Mouse (Mus musculus) kidney, postnatal 10 days (tissue): Measurements from ENCODE around the gene Olfr307.
"Not testable (repeated sequence)": the region's sequence is repeated elsewhere in the genome, so short reads cannot be mapped to it uniquely, and the experiment has no call there.

ENCODE experiments used
- DNase-seq: peaks from one replicate; pipeline ENCODE4 v3.0.0; 2021; ENCODE audit warnings: mixed read lengths

Olfr307 gene

GRCm38 (mm10) chr7:86337486-86337885 lies at the start of gene Olfr307:
Olfr307 (minus strand) TSS chr7:86337586.
- DNase-seq, result no peak

GRCm38 (mm10) chr7:86386558-86386957 lies 49.2 kb upstream of the Olfr307 start, which contains the start of gene Olfr304:
Olfr304 (minus strand) TSS chr7:86386658.
- DNase-seq, result no peak

- no peak for DNase-seq
Measured at GRCm38 (mm10) chr7:86385769-86386168, 48.4 kb upstream of the Olfr307 start.

- no peak for DNase-seq
Measured at GRCm38 (mm10) chr7:86366828-86367227, 29.4 kb upstream of the Olfr307 start, which contains the start of gene Olfr305. Olfr305 (minus strand) TSS chr7:86366928.

- not testable (repeated sequence) for DNase-seq
Measured at GRCm38 (mm10) chr7:86346296-86346695, 8.9 kb upstream of the Olfr307 start.

- DNase-seq, result no peak
Measured at GRCm38 (mm10) chr7:86344253-86344652, 6.9 kb upstream of the Olfr307 start.

- DNase-seq, result no peak
Measured at GRCm38 (mm10) chr7:86342881-86343565, 5.6 kb upstream of the Olfr307 start.

GRCm38 (mm10) chr7:86325530-86325929 lies 11.9 kb downstream of the Olfr307 start, which contains the start of gene Olfr308:
Olfr308 (minus strand) TSS chr7:86325630.
- DNase-seq, result no peak

GRCm38 (mm10) chr7:86321323-86321722 lies 16.1 kb downstream of the Olfr307 start:
- DNase-seq, result no peak

- DNase-seq, result no peak
Measured at GRCm38 (mm10) chr7:86313608-86314007, 23.8 kb downstream of the Olfr307 start, which contains the start of gene Olfr309. Olfr309 (minus strand) TSS chr7:86313708.
